Mouse (Mus musculus): ENCODE measurements around the gene Chil3. TPM values are rescaled to one million over a fixed set of nuclear protein-coding genes. Genes with fewer than 3 reads are reported as not detected.
"Not testable (repeated sequence)": the region's sequence is repeated elsewhere in the genome, so short reads cannot be mapped to it uniquely, and the experiment has no call there.

Chil3 gene
- polyA plus RNA-seq (2012; ENCODE audit: insufficient read depth, low replicate concordance): 0.43 TPM in 1 of 2 replicates, not detected in the other

DNA sequence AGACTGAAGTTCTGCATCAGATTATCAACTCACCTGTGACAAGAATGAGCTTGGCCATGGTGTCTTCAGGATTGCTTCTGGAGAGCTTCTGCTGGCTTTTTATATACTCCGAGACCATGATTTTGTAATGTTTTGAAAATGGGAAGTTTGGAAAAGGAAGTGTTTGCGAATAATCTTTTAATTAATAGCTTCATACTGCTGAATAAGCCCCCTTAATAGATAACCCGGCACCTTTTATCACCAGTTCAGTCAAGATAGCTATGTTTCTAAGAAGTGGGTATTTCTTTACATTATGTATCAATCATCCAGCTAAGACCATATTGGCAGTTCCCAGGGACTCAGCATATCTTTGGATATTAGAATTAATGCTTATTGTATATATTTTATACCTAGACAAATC is at the start of gene Chil3:
Gene Chil3 (minus strand): TSS at position 101 of the 400 bp plus-strand sequence.
- Histone ChIP-seq H3K4me3 (replicated peaks) (no peak within 1 kb of the TSS), H3K27me3 (replicated peaks) (no peaks in the 10 kb centered on the region), H3K9me3 (no peaks in the 10 kb centered on the region), H3K36me3 (replicated peaks; ENCODE audit: low read length) (no peaks in the 10 kb centered on the region), H3K4me1 (no peaks in the 10 kb centered on the region)
- TF ChIP-seq FLI1 (IDR thresholded peaks at IDR 0.05; ENCODE audit: low read length): no peak
- TF ChIP-seq GATA1 (IDR thresholded peaks at IDR 0.05; ENCODE audit: borderline replicate concordance, low read length): no peak

GRCm38 (mm10) chr3:106198030-106198429 is 30.7 kb upstream of the Chil3 start:
- not testable (repeated sequence) for H3K4me1 ChIP-seq; H3K27me3 ChIP-seq (replicated peaks); H3K4me3 ChIP-seq (replicated peaks); H3K36me3 ChIP-seq (replicated peaks; ENCODE audit: low read length); H3K9me3 ChIP-seq

DNA sequence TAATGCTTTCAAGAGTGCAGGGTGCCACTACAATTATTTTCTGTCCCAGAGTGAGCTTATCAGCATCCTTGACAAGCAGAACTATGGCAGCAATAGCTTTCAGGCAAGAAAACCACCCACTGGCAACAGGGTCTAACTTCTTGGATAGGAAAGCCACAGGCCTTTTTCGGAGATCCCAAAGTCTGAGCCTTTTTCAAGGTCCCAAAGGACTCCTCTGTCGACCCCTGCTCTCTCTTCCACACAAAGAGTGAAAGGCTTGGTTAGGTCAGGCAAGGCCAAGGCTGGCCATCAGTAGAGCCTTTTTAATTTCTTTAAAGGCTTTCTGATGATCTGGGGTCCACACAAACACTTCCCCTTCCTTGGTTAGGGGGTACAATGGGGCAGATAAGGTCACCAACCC is 29.9 kb upstream of the Chil3 start:
- H3K4me3 ChIP-seq (replicated peaks); H3K36me3 ChIP-seq (replicated peaks; ENCODE audit: low read length); H3K27me3 ChIP-seq (replicated peaks); H3K4me1 ChIP-seq; H3K9me3 ChIP-seq: not testable (repeated sequence)

- no peaks in the 10 kb centered on the region for H3K27me3 ChIP-seq (replicated peaks)
- no peak overlapping the region for H3K4me3 ChIP-seq (replicated peaks)
- peaks cover 5% of the 10 kb centered on the region for H3K9me3 ChIP-seq
- TF ChIP-seq GATA1 (IDR thresholded peaks at IDR 0.05; ENCODE audit: borderline replicate concordance, low read length): no peak
- no peak for TF ChIP-seq FLI1 (IDR thresholded peaks at IDR 0.05; ENCODE audit: low read length)
- H3K36me3 ChIP-seq (replicated peaks; ENCODE audit: low read length): no peaks in the 10 kb centered on the region
- H3K4me1 ChIP-seq: no peaks in the 10 kb centered on the region
These were observed 28.9 kb upstream of the Chil3 start for GRCm38 (mm10) chr3:106196276-106196675.

DNA sequence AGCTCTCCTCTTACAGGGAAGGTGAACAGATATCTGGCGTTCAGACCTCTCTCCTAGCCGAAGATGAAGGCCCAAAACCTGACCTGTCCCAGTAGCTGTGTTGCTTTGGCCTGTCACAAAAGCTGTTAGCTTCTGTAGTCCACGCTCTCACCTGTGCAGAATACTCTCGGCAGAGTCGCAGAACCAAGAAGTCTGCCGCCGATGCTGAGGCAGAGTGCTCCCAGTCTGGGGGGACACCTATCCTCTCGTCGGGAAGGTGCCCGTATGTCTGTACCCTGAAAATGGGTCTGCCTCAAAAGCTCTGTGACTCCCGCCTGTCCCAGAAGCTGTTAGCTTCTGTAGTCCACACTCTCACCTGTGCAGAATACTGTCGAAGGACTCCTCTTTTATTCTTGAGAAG is 28.1 kb upstream of the Chil3 start:
- Histone ChIP-seq H3K9me3 (peaks cover 5% of the 10 kb centered on the region), H3K4me1 (no peaks in the 10 kb centered on the region), H3K27me3 (replicated peaks) (no peaks in the 10 kb centered on the region), H3K4me3 (replicated peaks) (no peak overlapping the region), H3K36me3 (replicated peaks; ENCODE audit: low read length) (no peaks in the 10 kb centered on the region)
- TF ChIP-seq FLI1 (IDR thresholded peaks at IDR 0.05; ENCODE audit: low read length): no peak
- TF ChIP-seq GATA1 (IDR thresholded peaks at IDR 0.05; ENCODE audit: borderline replicate concordance, low read length): no peak

- TF ChIP-seq GATA1 (IDR thresholded peaks at IDR 0.05; ENCODE audit: borderline replicate concordance, low read length) (no peak), FLI1 (IDR thresholded peaks at IDR 0.05; ENCODE audit: low read length) (no peak)
- no peaks in the 10 kb centered on the region for H3K36me3 ChIP-seq (replicated peaks; ENCODE audit: low read length)
- H3K27me3 ChIP-seq (replicated peaks): no peaks in the 10 kb centered on the region
- peaks cover 24% of the 10 kb centered on the region for H3K9me3 ChIP-seq
- H3K4me3 ChIP-seq (replicated peaks): no peak overlapping the region
- no peaks in the 10 kb centered on the region for H3K4me1 ChIP-seq
These were observed 20.6 kb upstream of the Chil3 start for GRCm38 (mm10) chr3:106187991-106188390.

- no peaks in the 10 kb centered on the region for H3K4me1 ChIP-seq
- TF ChIP-seq GATA1 (IDR thresholded peaks at IDR 0.05; ENCODE audit: borderline replicate concordance, low read length): no peak
- TF ChIP-seq FLI1 (IDR thresholded peaks at IDR 0.05; ENCODE audit: low read length): no peak
- H3K36me3 ChIP-seq (replicated peaks; ENCODE audit: low read length): no peaks in the 10 kb centered on the region
- no peak overlapping the region for H3K4me3 ChIP-seq (replicated peaks)
- H3K27me3 ChIP-seq (replicated peaks): no peaks in the 10 kb centered on the region
- no peaks in the 10 kb centered on the region for H3K9me3 ChIP-seq
These were observed 10.3 kb upstream of the Chil3 start for GRCm38 (mm10) chr3:106177509-106178189.

GRCm38 (mm10) chr3:106174971-106175370 is 7.6 kb upstream of the Chil3 start:
- H3K9me3 ChIP-seq; H3K4me3 ChIP-seq (replicated peaks); H3K4me1 ChIP-seq; H3K27me3 ChIP-seq (replicated peaks); H3K36me3 ChIP-seq (replicated peaks; ENCODE audit: low read length): not testable (repeated sequence)

DNA sequence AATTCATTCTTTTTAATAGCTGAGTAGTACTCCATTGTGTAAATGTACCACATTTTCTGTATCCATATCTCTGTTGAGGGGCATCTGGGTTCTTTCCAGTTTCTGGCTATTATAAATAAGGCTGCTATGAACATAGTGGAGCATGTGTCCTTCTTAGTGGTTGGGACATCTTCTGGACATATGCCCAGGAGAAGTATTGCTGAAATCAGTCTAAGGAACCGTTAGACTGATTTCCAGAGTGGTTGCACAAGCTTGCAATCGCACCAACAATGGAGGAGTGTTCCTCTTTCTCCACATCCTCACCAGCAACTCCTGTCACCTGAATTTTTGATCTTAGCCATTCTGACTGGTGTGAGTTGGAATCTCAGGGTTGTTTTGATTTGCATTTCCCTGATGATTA is 5.1 kb upstream of the Chil3 start:
- H3K4me3 ChIP-seq (replicated peaks); H3K27me3 ChIP-seq (replicated peaks); H3K4me1 ChIP-seq; H3K9me3 ChIP-seq; H3K36me3 ChIP-seq (replicated peaks; ENCODE audit: low read length): not testable (repeated sequence)

- H3K9me3 ChIP-seq: no peaks in the 10 kb centered on the region
- no peaks in the 10 kb centered on the region for H3K4me1 ChIP-seq
- no peak for TF ChIP-seq FLI1 (IDR thresholded peaks at IDR 0.05; ENCODE audit: low read length)
- no peak for TF ChIP-seq GATA1 (IDR thresholded peaks at IDR 0.05; ENCODE audit: borderline replicate concordance, low read length)
- no peaks in the 10 kb centered on the region for H3K36me3 ChIP-seq (replicated peaks; ENCODE audit: low read length)
- H3K27me3 ChIP-seq (replicated peaks): no peaks in the 10 kb centered on the region
- no peak overlapping the region for H3K4me3 ChIP-seq (replicated peaks)
These were observed 3.9 kb upstream of the Chil3 start for GRCm38 (mm10) chr3:106171135-106171731.

GRCm38 (mm10) chr3:106170522-106171053 is 3.2 kb upstream of the Chil3 start:
- no peaks in the 10 kb centered on the region for H3K27me3 ChIP-seq (replicated peaks)
- no peak overlapping the region for H3K4me3 ChIP-seq (replicated peaks)
- H3K9me3 ChIP-seq: no peaks in the 10 kb centered on the region
- no peaks in the 10 kb centered on the region for H3K4me1 ChIP-seq
- no peaks in the 10 kb centered on the region for H3K36me3 ChIP-seq (replicated peaks; ENCODE audit: low read length)
- TF ChIP-seq GATA1 (IDR thresholded peaks at IDR 0.05; ENCODE audit: borderline replicate concordance, low read length) (no peak), FLI1 (IDR thresholded peaks at IDR 0.05; ENCODE audit: low read length) (no peak)
